Comparison of ENCODE assay signal across 1 mouse cellular context in genomic region chr17:24468636-24469246, GRCm38 (mm10).
TF ChIP-seq lines count a peak whose summit lies in the region.

No protein-coding gene starts in this region.

TF ChIP-seq in MEL, 35 proteins besides CTCF, POLR2A, EP300 and RAD21:
- TF ChIP-seq USF2 (IDR thresholded peaks at IDR 0.05; ENCODE audit: borderline replicate concordance in 1 of 2, insufficient read depth in 1 of 2, low read depth in 1 of 2, low read length in 2 of 2) = no peak
- TF ChIP-seq USF1 (IDR thresholded peaks at IDR 0.05; ENCODE audit: low read depth, low read length) = peak; percentile 57
- no peak for TF ChIP-seq CHD2 (IDR thresholded peaks at IDR 0.05; ENCODE audit: low read length)
